Comparison of ENCODE assay signal across 10 mouse cellular contexts in the genomic region with DNA sequence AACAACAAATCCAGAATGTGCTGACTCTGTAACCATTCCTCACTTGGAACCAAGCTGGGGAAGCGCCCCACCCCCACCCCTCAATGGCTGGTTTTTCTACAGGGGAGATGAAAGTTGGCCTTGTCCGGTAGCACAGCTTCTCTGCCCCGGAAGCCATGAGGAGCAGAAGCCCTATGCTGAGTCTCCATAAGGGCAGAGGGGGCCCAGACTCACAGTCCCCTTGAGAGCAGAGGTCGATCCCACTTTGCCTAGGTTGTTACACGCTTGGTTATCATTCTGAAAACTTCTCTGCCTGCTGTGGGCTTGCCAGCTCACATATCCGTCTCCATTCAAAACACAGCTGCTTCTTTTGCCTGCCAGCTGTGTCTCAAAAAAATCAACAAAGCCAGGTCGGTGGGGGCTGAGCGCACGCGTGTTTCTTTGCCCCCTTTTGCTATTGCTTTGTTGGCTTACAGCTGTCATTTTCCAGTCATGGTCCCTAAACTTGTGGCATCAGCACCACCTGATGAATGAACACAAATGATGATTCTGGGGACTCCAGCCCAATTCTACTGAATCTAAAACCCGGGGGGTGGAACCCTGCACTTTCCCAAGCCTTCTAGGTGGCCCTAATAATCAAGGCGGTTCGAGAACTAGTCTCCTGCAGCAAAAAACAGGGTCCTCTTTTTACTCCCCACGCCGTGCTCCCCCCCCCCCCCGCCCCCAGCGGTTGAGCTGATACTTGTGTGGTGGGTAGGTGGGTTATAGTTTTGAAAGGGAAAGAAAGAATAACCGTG. TPM values are rescaled to one million over a fixed set of nuclear protein-coding genes. Genes with fewer than 3 reads are reported as not detected.
A peak's percentile ranks its signal among the peaks of the same experiment; 100 is the strongest.
DNase-seq lines count a peak whose midpoint lies in the region; ATAC-seq and TF ChIP-seq lines count a peak whose summit lies in the region.
"Had no signal": no experiment of that assay in that cellular context is flagged by ENCODE, and none has a peak within 500 bp of the region (broad histone marks: within the 10 kb centered on the region; RNA-seq: fewer than 3 reads in every experiment).

No protein-coding gene starts in this region.

- no peak for DNase-seq in liver, postnatal 0 days
- DNase-seq in embryonic facial prominence, embryonic 11.5 days (ENCODE audit: low spot score), result peak; percentile 45
- no peak for DNase-seq in hindbrain, postnatal 0 days (ENCODE audit: low spot score)
- no peak for DNase-seq in adrenal gland, postnatal 4 days (ENCODE audit: low spot score in 2 of 2)
- DNase-seq: cerebellum, adult 9-11 months; kidney, adult 18-20 months had no signal

- no peak overlapping the region for H3K27ac ChIP-seq in liver, embryonic 12.5 days
- no peak overlapping the region for H3K27ac ChIP-seq in liver, postnatal 0 days (ENCODE audit: low read depth)
- H3K27ac ChIP-seq in embryonic facial prominence, embryonic 11.5 days (replicated peaks; ENCODE audit: low read depth, low read length), result no peak overlapping the region; the same call in 1 of the 2 replicates
- no peak overlapping the region for H3K27ac ChIP-seq in hindbrain, postnatal 0 days
- no peak overlapping the region; the same call in 1 of the 2 replicates for H3K27ac ChIP-seq in neural tube, embryonic 12.5 days

- H3K4me1 ChIP-seq in liver, embryonic 12.5 days, result peaks cover 19% of the 10 kb centered on the region
- peaks cover 4% of the 10 kb centered on the region; the same call in 1 of the 2 replicates for H3K4me1 ChIP-seq in liver, postnatal 0 days (ENCODE audit: insufficient read depth)
- peaks cover 9% of the 10 kb centered on the region; the same call in 1 of the 2 replicates for H3K4me1 ChIP-seq in embryonic facial prominence, embryonic 11.5 days (ENCODE audit: control insufficient read depth, insufficient read depth, low read length)
- peaks cover 6% of the 10 kb centered on the region for H3K4me1 ChIP-seq in hindbrain, postnatal 0 days (ENCODE audit: insufficient read depth, low read length)
- H3K4me1 ChIP-seq in neural tube, embryonic 12.5 days, result peaks cover 20% of the 10 kb centered on the region

- H3K9ac ChIP-seq in liver, embryonic 12.5 days, result peak overlapping the region; percentile 22; the same call in 1 of the 2 replicates
- H3K9ac ChIP-seq in liver, postnatal 0 days (replicated peaks), result no peak overlapping the region
- H3K9ac ChIP-seq in embryonic facial prominence, embryonic 11.5 days (replicated peaks; ENCODE audit: low read length), result peak overlapping the region; percentile 25
- H3K9ac ChIP-seq in hindbrain, postnatal 0 days (replicated peaks; ENCODE audit: low read length), result no peak overlapping the region
- no peak overlapping the region for H3K9ac ChIP-seq in neural tube, embryonic 12.5 days

- WGBS in liver, embryonic 12.5 days (ENCODE audit: insufficient replicate concordance), result 36% methylated on average over 18 of the region's 18 CpGs
- WGBS in liver, postnatal 0 days (ENCODE audit: insufficient replicate concordance), result 41% methylated on average over 16 of the region's 18 CpGs
- WGBS in embryonic facial prominence, embryonic 11.5 days, result 4% methylated on average over 16 of the region's 18 CpGs
- WGBS in hindbrain, postnatal 0 days, result 14% methylated on average over 16 of the region's 18 CpGs
- 9% methylated on average over 16 of the region's 18 CpGs for WGBS in neural tube, embryonic 12.5 days

- H3K27me3 ChIP-seq in liver, embryonic 12.5 days (replicated peaks), result peaks cover 5% of the 10 kb centered on the region; the same call in 1 of the 2 replicates
- H3K27me3 ChIP-seq in liver, postnatal 0 days (ENCODE audit: insufficient read depth, low read length), result no peaks in the 10 kb centered on the region
- no peaks in the 10 kb centered on the region for H3K27me3 ChIP-seq in embryonic facial prominence, embryonic 11.5 days (ENCODE audit: control insufficient read depth, insufficient read depth, low read length)
- H3K27me3 ChIP-seq in hindbrain, postnatal 0 days (ENCODE audit: insufficient read depth, low read length), result no peaks in the 10 kb centered on the region
- no peaks in the 10 kb centered on the region for H3K27me3 ChIP-seq in neural tube, embryonic 12.5 days (replicated peaks)

- H3K4me3 ChIP-seq in liver, embryonic 12.5 days, result no peak overlapping the region
- H3K4me3 ChIP-seq in liver, postnatal 0 days (ENCODE audit: low read depth, low read length), result no peak overlapping the region
- no peak overlapping the region for H3K4me3 ChIP-seq in embryonic facial prominence, embryonic 11.5 days (ENCODE audit: low read depth, low read length)
- no peak overlapping the region for H3K4me3 ChIP-seq in hindbrain, postnatal 0 days (ENCODE audit: low read length)
- no peak overlapping the region for H3K4me3 ChIP-seq in neural tube, embryonic 12.5 days

- TF ChIP-seq EP300 in liver, postnatal 0 days (IDR thresholded peaks at IDR 0.05; ENCODE audit: low read depth), result no peak

- TF ChIP-seq CTCF in liver, postnatal 0 days (IDR thresholded peaks at IDR 0.05; ENCODE audit: low read depth), result no peak
- TF ChIP-seq CTCF in hindbrain, postnatal 0 days (IDR thresholded peaks at IDR 0.05; ENCODE audit: low read depth), result no peak

- peak overlapping the region; percentile 56 for H3K4me2 ChIP-seq in liver, embryonic 12.5 days
- no peak overlapping the region for H3K4me2 ChIP-seq in liver, postnatal 0 days (ENCODE audit: low read depth, low read length)
- peak overlapping the region; percentile 22 for H3K4me2 ChIP-seq in embryonic facial prominence, embryonic 11.5 days (ENCODE audit: low read depth, low read length)
- peak overlapping the region; percentile 27 for H3K4me2 ChIP-seq in hindbrain, postnatal 0 days (ENCODE audit: low read depth, low read length)
- H3K4me2 ChIP-seq in neural tube, embryonic 12.5 days (replicated peaks), result peak overlapping the region; percentile 42

- no peak; the same call in none of the 2 replicates for ATAC-seq in liver, embryonic 12.5 days
- ATAC-seq in liver, postnatal 0 days, result no peak
- peak; percentile 63 for ATAC-seq in embryonic facial prominence, embryonic 11.5 days (replicated peaks; ENCODE audit: insufficient number of reproducible peaks, low FRiP score, low TSS enrichment, low read depth)
- 0 out of 2 replicates have a peak, but pooled peaks have one; percentile 38 for ATAC-seq in hindbrain, postnatal 0 days
- peak; percentile 42; the same call in 1 of the 2 replicates for ATAC-seq in neural tube, embryonic 12.5 days (ENCODE audit: low FRiP score, low read depth)
- no peak for ATAC-seq in erythroblast, adult 5-6 weeks (replicated peaks; ENCODE audit: low FRiP score, poor library complexity, severe bottlenecking)
- ATAC-seq in inflammation-experienced regulatory T-cells, adult 6 months, result no peak

- no peaks in the 10 kb centered on the region for H3K36me3 ChIP-seq in liver, embryonic 12.5 days
- H3K36me3 ChIP-seq in liver, postnatal 0 days (replicated peaks; ENCODE audit: insufficient read depth, low read length), result no peaks in the 10 kb centered on the region
- no peaks in the 10 kb centered on the region for H3K36me3 ChIP-seq in embryonic facial prominence, embryonic 11.5 days (replicated peaks; ENCODE audit: control insufficient read depth, insufficient read depth, low read depth, low read length)
- no peaks in the 10 kb centered on the region for H3K36me3 ChIP-seq in hindbrain, postnatal 0 days (ENCODE audit: insufficient read depth, low read length)
- H3K36me3 ChIP-seq in neural tube, embryonic 12.5 days, result no peaks in the 10 kb centered on the region

- no peaks in the 10 kb centered on the region for H3K9me3 ChIP-seq in liver, embryonic 12.5 days (replicated peaks)
- H3K9me3 ChIP-seq in liver, postnatal 0 days (ENCODE audit: low read length), result no peaks in the 10 kb centered on the region
- H3K9me3 ChIP-seq in embryonic facial prominence, embryonic 11.5 days (replicated peaks; ENCODE audit: control insufficient read depth, low read length), result no peaks in the 10 kb centered on the region
- H3K9me3 ChIP-seq in hindbrain, postnatal 0 days (ENCODE audit: low read length), result no peaks in the 10 kb centered on the region
- H3K9me3 ChIP-seq in neural tube, embryonic 12.5 days, result no peaks in the 10 kb centered on the region

RNA-seq across cellular contexts. Expression of a gene that starts 28.1 kb away (rescaled TPM):
- polyA plus RNA-seq in liver, embryonic 12.5 days (2016; fragmentation: Nextera tagmentation; extraction: Ambion mirVana), result 0.08 TPM in 1 of 2 replicates, not detected in the other
- 0.26 and 1.1 TPM in 2 replicates for polyA plus RNA-seq in liver, postnatal 0 days (2015; fragmentation: Nextera tagmentation; extraction: Ambion mirVana)
- polyA plus RNA-seq in embryonic facial prominence, embryonic 11.5 days (2014; fragmentation: Nextera tagmentation; extraction: Ambion mirVana), result not detected in 2 replicates
- 0.68 and 1.5 TPM in 2 replicates for total RNA-seq in hindbrain, postnatal 0 days (2014; rRNA removed)
- 2.9 and 3.2 TPM in 2 replicates for polyA plus RNA-seq in hindbrain, postnatal 0 days (2015; fragmentation: Nextera tagmentation; extraction: Ambion mirVana)
- polyA plus RNA-seq in neural tube, embryonic 12.5 days (2016; fragmentation: Nextera tagmentation; extraction: Ambion mirVana), result not detected in 2 replicates
- total RNA-seq in erythroblast, adult 5-6 weeks (2015; ENCODE audit: low replicate concordance), result not detected in 2 replicates
- total RNA-seq in erythroblast, adult 5-6 weeks (2017; ENCODE audit: low replicate concordance), result not detected in 2 replicates
- not detected for polyA plus RNA-seq in inflammation-experienced regulatory T-cells, adult 6 months (2017; shearing (Covaris generic))
- 1 to 10 TPM in 1 of 2 experiments, under 1 TPM in 1; 0.68 to 1.3 TPM for total RNA-seq in adrenal gland, postnatal 4 days (2021)

RNA-seq across cellular contexts. Expression of a gene that starts 46.1 kb away (rescaled TPM):
- polyA plus RNA-seq in liver, embryonic 12.5 days (2016; fragmentation: Nextera tagmentation; extraction: Ambion mirVana), result 0.23 and 0.25 TPM in 2 replicates
- 0.02 TPM in 1 of 2 replicates, not detected in the other for polyA plus RNA-seq in liver, postnatal 0 days (2015; fragmentation: Nextera tagmentation; extraction: Ambion mirVana)
- polyA plus RNA-seq in embryonic facial prominence, embryonic 11.5 days (2014; fragmentation: Nextera tagmentation; extraction: Ambion mirVana), result 0.25 and 0.36 TPM in 2 replicates
- 13.7 and 22.2 TPM in 2 replicates for total RNA-seq in hindbrain, postnatal 0 days (2014; rRNA removed)
- 14.2 and 14.6 TPM in 2 replicates for polyA plus RNA-seq in hindbrain, postnatal 0 days (2015; fragmentation: Nextera tagmentation; extraction: Ambion mirVana)
- polyA plus RNA-seq in neural tube, embryonic 12.5 days (2016; fragmentation: Nextera tagmentation; extraction: Ambion mirVana), result 0.34 and 0.38 TPM in 2 replicates
- total RNA-seq in erythroblast, adult 5-6 weeks (2015; ENCODE audit: low replicate concordance), result not detected in 2 replicates
- not detected in 2 replicates for total RNA-seq in erythroblast, adult 5-6 weeks (2017; ENCODE audit: low replicate concordance)
- under 1 TPM in 1 of 3 experiments, not detected in 2; 0.19 TPM for polyA plus RNA-seq in inflammation-experienced regulatory T-cells, adult 6 months (2017; shearing (Covaris generic))
- under 1 TPM; 0.45 to 0.62 TPM for total RNA-seq in adrenal gland, postnatal 4 days (2021)

Comparison
In these comparisons a context has a peak if more than half of its experiments do, and no peak if none do; other contexts are left out.
1. H3K9ac ChIP-seq: peak in liver, embryonic 12.5 days (single experiment) and embryonic facial prominence, embryonic 11.5 days (single experiment); none in liver, postnatal 0 days (single experiment), hindbrain, postnatal 0 days (single experiment) and neural tube, embryonic 12.5 days (single experiment).
2. ATAC-seq: peak in embryonic facial prominence, embryonic 11.5 days (single experiment), hindbrain, postnatal 0 days (single experiment) and neural tube, embryonic 12.5 days (single experiment); none in liver, embryonic 12.5 days (single experiment), liver, postnatal 0 days (single experiment), erythroblast, adult 5-6 weeks (single experiment) and inflammation-experienced regulatory T-cells, adult 6 months (single experiment).
3. RNA of a gene that starts 46.1 kb away (polyA plus RNA-seq): 14.2 to 14.6 TPM in hindbrain, postnatal 0 days; 0.25 to 0.36 TPM in embryonic facial prominence, embryonic 11.5 days, 0.34 to 0.38 TPM in neural tube, embryonic 12.5 days, 0.23 to 0.25 TPM in liver, embryonic 12.5 days, 0.02 TPM in liver, postnatal 0 days and 0.19 TPM in inflammation-experienced regulatory T-cells, adult 6 months; every median in the first group is over 10 times any median in the second.